Mouse (Mus musculus) testis, adult 2 months (tissue): ENCODE measurements around the gene Slc35d1.

Experiments
- CTCF ChIP-seq: fragments of 200-500 bp; IDR thresholded peaks from 2 replicates; pipeline ENCODE4 v1.5.1; 2012; ENCODE audit warnings: low read depth, mild to moderate bottlenecking, inconsistent platforms, low read length, moderate library complexity; ENCODE audit not compliant: control insufficient read depth, insufficient read depth, insufficient replicate concordance
- POLR2A ChIP-seq: fragments of 200-500 bp; IDR thresholded peaks from 2 replicates; pipeline ENCODE4 v1.6.1; 2012; ENCODE audit warnings: low read depth, mild to moderate bottlenecking, inconsistent platforms, low read length, moderate library complexity; ENCODE audit not compliant: control insufficient read depth

DNA sequence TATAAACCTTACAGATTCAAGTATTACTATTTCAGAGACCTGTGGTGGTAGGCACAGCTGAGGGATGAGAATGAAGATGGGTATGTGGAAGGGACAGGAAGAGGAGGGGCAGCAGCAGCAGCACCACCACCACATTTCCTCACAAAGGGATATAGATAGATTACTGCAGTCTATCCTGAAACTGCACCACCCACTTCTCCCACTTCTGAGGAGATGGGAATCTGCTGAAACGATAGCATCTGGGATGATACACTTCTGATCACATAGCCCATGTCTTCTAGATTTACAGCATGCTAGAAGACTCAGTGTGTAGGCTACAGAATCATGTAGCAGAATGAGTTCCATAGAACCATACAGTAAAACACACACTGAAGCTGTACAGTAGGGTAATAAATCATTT, 37.3 kb downstream of the Slc35d1 start:
- TF ChIP-seq POLR2A, result no peak
- TF ChIP-seq CTCF, result no peak
